Mouse (Mus musculus) liver, postnatal 0 days (tissue): ENCODE measurements around the gene Slc6a8. TPM values are rescaled to one million over a fixed set of nuclear protein-coding genes. Genes with fewer than 3 reads are reported as not detected.

Experiments used
- ATAC-seq: fragments of 200-750 bp; cut with Nextera tagmentation; 2 replicates; pipeline ENCODE4 v1.8.0; 2017; ENCODE audit warnings: mild to moderate bottlenecking, moderate library complexity
- DNase-seq: peaks from one replicate; pipeline ENCODE4 v3.0.0-alpha.2; 2016
- H3K27ac ChIP-seq: fragments of 300-500 bp; sonication (generic); 2 replicates; pipeline ENCODE4 v1.5.1; 2014; ENCODE audit warnings: antibody characterized with exemption, moderate library complexity, mild to moderate bottlenecking, low read depth
- H3K27me3 ChIP-seq: fragments of 300-500 bp; sonication (generic); 2 replicates; pipeline ENCODE4 v1.6.1; 2014; ENCODE audit warnings: low read length, control low read depth, mixed read lengths; ENCODE audit not compliant: insufficient read depth
- H3K36me3 ChIP-seq: fragments of 300-500 bp; sonication (generic); replicated peaks from 2 replicates; pipeline ENCODE4 v1.6.1; 2014; ENCODE audit warnings: mild to moderate bottlenecking, control low read depth, low read length, moderate library complexity, mixed read lengths; ENCODE audit not compliant: insufficient read depth
- H3K4me1 ChIP-seq: fragments of 300-500 bp; sonication (generic); 2 replicates; pipeline ENCODE4 v1.6.1; 2014; ENCODE audit warnings: antibody characterized with exemption, mild to moderate bottlenecking, control low read depth; ENCODE audit not compliant: insufficient read depth
- H3K4me2 ChIP-seq: fragments of 300-500 bp; sonication (generic); 2 replicates; pipeline ENCODE4 v1.6.1; 2014; ENCODE audit warnings: low read depth, mild to moderate bottlenecking, low read length, moderate library complexity, mixed read lengths
- H3K4me3 ChIP-seq: fragments of 300-500 bp; sonication (generic); 2 replicates; pipeline ENCODE4 v1.5.1; 2014; ENCODE audit warnings: low read depth, low read length
- H3K9ac ChIP-seq: fragments of 300-500 bp; sonication (generic); replicated peaks from 2 replicates; pipeline ENCODE4 v1.6.1; 2014; ENCODE audit warnings: mild to moderate bottlenecking, moderate library complexity
- H3K9me3 ChIP-seq: fragments of 300-500 bp; sonication (generic); 2 replicates; pipeline ENCODE4 v1.6.1; 2016; ENCODE audit warnings: mild to moderate bottlenecking, control low read depth, low read length, mixed read lengths
- CTCF ChIP-seq: sonication (generic); IDR thresholded peaks from 2 replicates; pipeline ENCODE4 v1.5.1; 2016; ENCODE audit warnings: antibody characterized with exemption, low read depth
- EP300 ChIP-seq: IDR thresholded peaks from 2 replicates; pipeline ENCODE4 v1.6.1; 2016; ENCODE audit warnings: antibody characterized with exemption, low read depth, mild to moderate bottlenecking
- WGBS: fragments of 180-500 bp; shearing (Covaris S2); extraction: QIAGEN DNeasy Blood & Tissue Kit; methylation state at CpG from one replicate; pipeline ENCODE4 v1.1.7; 2014; ENCODE audit not compliant: insufficient replicate concordance; 5-methylcytosine and 5-hydroxymethylcytosine counted together
- polyA plus RNA-seq: library from polyadenylated mRNA; unstranded; fragments of >200 nt; fragmentation: Nextera tagmentation; extraction: Ambion mirVana; gene quantifications from 2 replicates; pipeline ENCODE4 v1.2.1, GENCODE M21; 2015

Gene Slc6a8
- polyA plus RNA-seq, 1 experiment from 2014 or later = 0.81 TPM

- H3K4me3 ChIP-seq = peak overlapping the region; percentile 54
- H3K9me3 ChIP-seq = no peaks in the 10 kb centered on the region
- peak overlapping the region; percentile 68 for H3K4me2 ChIP-seq
- DNase-seq = peak; percentile 28
- no peak for ATAC-seq
- peak overlapping the region; percentile 81 for H3K27ac ChIP-seq
- H3K9ac ChIP-seq = peak overlapping the region; percentile 69
- no peaks in the 10 kb centered on the region for H3K27me3 ChIP-seq
- 42% methylated on average over 11 of the region's 11 CpGs for WGBS
- no peak for TF ChIP-seq CTCF
- TF ChIP-seq EP300 = no peak
- H3K4me1 ChIP-seq = peaks cover 20% of the 10 kb centered on the region
- H3K36me3 ChIP-seq = peaks cover 3% of the 10 kb centered on the region; the same call in 1 of the 2 replicates
Measured at GRCm38 (mm10) chrX:73717667-73718066, 44.7 kb downstream of the Slc6a8 start.

- peak; percentile 15 for DNase-seq
- H3K9ac ChIP-seq = peak overlapping the region; percentile 26; the same call in 1 of the 2 replicates
- no peaks in the 10 kb centered on the region for H3K27me3 ChIP-seq
- H3K27ac ChIP-seq = peak overlapping the region; percentile 81
- peaks cover 20% of the 10 kb centered on the region for H3K4me1 ChIP-seq
- H3K4me2 ChIP-seq = peak overlapping the region; percentile 68
- TF ChIP-seq CTCF (no peak), EP300 (no peak)
- no peak for ATAC-seq
- no peaks in the 10 kb centered on the region for H3K9me3 ChIP-seq
- 0 out of 2 replicates have a peak, but pooled peaks cover 2% of the 10 kb centered on the region for H3K36me3 ChIP-seq
- WGBS = 19% methylated on average over 3 of the region's 3 CpGs
- peak overlapping the region; percentile 54 for H3K4me3 ChIP-seq
Measured at GRCm38 (mm10) chrX:73718271-73718670, 45.3 kb downstream of the Slc6a8 start.

- peak overlapping the region; percentile 26; the same call in 1 of the 2 replicates for H3K9ac ChIP-seq
- H3K36me3 ChIP-seq = 0 out of 2 replicates have a peak, but pooled peaks cover 2% of the 10 kb centered on the region
- ATAC-seq = no peak
- H3K27ac ChIP-seq = peak overlapping the region; percentile 81
- H3K9me3 ChIP-seq = no peaks in the 10 kb centered on the region
- peaks cover 20% of the 10 kb centered on the region for H3K4me1 ChIP-seq
- H3K4me2 ChIP-seq = peak overlapping the region; percentile 68
- peak; percentile 58 for DNase-seq
- no peaks in the 10 kb centered on the region for H3K27me3 ChIP-seq
- TF ChIP-seq EP300 (no peak), CTCF (no peak)
- WGBS = 41% methylated on average over 5 of the region's 5 CpGs
- peak overlapping the region; percentile 54 for H3K4me3 ChIP-seq
Measured at GRCm38 (mm10) chrX:73718686-73719362, 45.9 kb downstream of the Slc6a8 start.

- ATAC-seq = no peak
- H3K4me3 ChIP-seq = no peak overlapping the region
- H3K4me1 ChIP-seq = no peaks in the 10 kb centered on the region
- no peak overlapping the region for H3K4me2 ChIP-seq
- DNase-seq = no peak
- WGBS = 32% methylated on average over 1 of the region's 1 CpGs
- H3K9ac ChIP-seq = no peak overlapping the region
- no peaks in the 10 kb centered on the region for H3K9me3 ChIP-seq
- TF ChIP-seq CTCF = no peak
- H3K27me3 ChIP-seq = no peaks in the 10 kb centered on the region
- peaks cover 5% of the 10 kb centered on the region; the same call in 1 of the 2 replicates for H3K36me3 ChIP-seq
- no peak overlapping the region for H3K27ac ChIP-seq
Measured at GRCm38 (mm10) chrX:73730908-73731307, 58.0 kb downstream of the Slc6a8 start.

Other genes with a start within 250 kb of the Slc6a8 start
- not detected in 2 replicates for gene Trex2, start 237.8 kb upstream of the Slc6a8 start, polyA plus RNA-seq
- gene Haus7, start 214.1 kb upstream of the Slc6a8 start, polyA plus RNA-seq = 22.1 and 25.3 TPM in 2 replicates
- gene Bgn, start 189.5 kb upstream of the Slc6a8 start, polyA plus RNA-seq = 17.4 and 18.3 TPM in 2 replicates
- not detected in 2 replicates for gene Atp2b3, start 170.1 kb upstream of the Slc6a8 start, polyA plus RNA-seq
- gene Dusp9, start 33.7 kb upstream of the Slc6a8 start, polyA plus RNA-seq = 3.9 and 4.2 TPM in 2 replicates
- 0.61 and 0.66 TPM in 2 replicates for gene Pnck, start 13.0 kb upstream of the Slc6a8 start, polyA plus RNA-seq
- gene Bcap31, start 43.0 kb downstream of the Slc6a8 start, polyA plus RNA-seq = 143 and 144 TPM in 2 replicates
- 7.0 and 7.5 TPM in 2 replicates for gene Abcd1, start 43.4 kb downstream of the Slc6a8 start, polyA plus RNA-seq
- 0.15 and 0.23 TPM in 2 replicates for gene Plxnb3, start 83.9 kb downstream of the Slc6a8 start, polyA plus RNA-seq
- gene Srpk3, start 101.3 kb downstream of the Slc6a8 start, polyA plus RNA-seq = 1.7 TPM in 2 replicates
- gene Idh3g, start 113.7 kb downstream of the Slc6a8 start, polyA plus RNA-seq = 83.7 and 88.1 TPM in 2 replicates
- 183 and 185 TPM in 2 replicates for gene Ssr4, start 113.9 kb downstream of the Slc6a8 start, polyA plus RNA-seq
- 0.04 and 0.06 TPM in 2 replicates for gene Pdzd4, start 151.8 kb downstream of the Slc6a8 start, polyA plus RNA-seq
- gene Avpr2, start 219.0 kb downstream of the Slc6a8 start, polyA plus RNA-seq = 0.08 and 0.09 TPM in 2 replicates
- gene L1cam, start 223.0 kb downstream of the Slc6a8 start, polyA plus RNA-seq = 0.06 and 0.12 TPM in 2 replicates
- 5.1 and 5.2 TPM in 2 replicates for gene Arhgap4, start 248.7 kb downstream of the Slc6a8 start, polyA plus RNA-seq
- 48.9 and 51.8 TPM in 2 replicates for gene Naa10, start 248.8 kb downstream of the Slc6a8 start, polyA plus RNA-seq